Mouse (Mus musculus): ENCODE measurements around the gene Socs7.

GRCm38 (mm10) chr11:97330315-97330714 is 32.0 kb upstream of the Socs7 start:
- TF ChIP-seq CTCF (IDR thresholded peaks at IDR 0.05; ENCODE audit: extremely low read depth, insufficient read depth, insufficient read length, insufficient replicate concordance) (no peak), POLR2A (IDR thresholded peaks at IDR 0.05; ENCODE audit: low read depth, low read length) (no peak)

Data from spleen, adult 2 months (tissue).